Mouse (Mus musculus) left cerebral cortex, postnatal 10 days (tissue): Measurements from ENCODE around the gene Tacc3. TPM values are rescaled to one million over a fixed set of nuclear protein-coding genes. Genes with fewer than 3 reads are reported as not detected.

Experiments
- DNase-seq, 2 experiments: peaks; one replicate each; pipeline ENCODE4 v3.0.0; 2021 to 2022; ENCODE audit warnings: low spot score in 2 of 2, mixed read lengths in 1 of 2; ENCODE audit errors: extremely low spot score in 1 of 2
- intact Hi-C: fragments of 180-260 bp; cut with DNase I; formaldehyde crosslinking; loops from one replicate; pipeline ENCODE4 v1.15.1; 2025
- total RNA-seq, 2 experiments: library from RNA; stranded (reverse); gene quantifications; 2 replicates each; pipeline ENCODE4 v1.2.3; 2021

The Tacc3 gene
- 10 to 100 TPM in 1 of 2 experiments, 1 to 10 TPM in 1; 9.9 to 15.0 TPM for total RNA-seq

- peak; percentile 98 to 99 for DNase-seq
- intact Hi-C loops, result no loop called here
Observed at GRCm38 (mm10) chr5:33657787-33658663, at the start of gene Tacc3, which contains the start of gene Tmem129. Tacc3 (plus strand) TSS chr5:33658128. Tmem129 (minus strand) TSS chr5:33658416.

- no peak for DNase-seq
- intact Hi-C loops, result no loop called here
Observed at GRCm38 (mm10) chr5:33609226-33609625, 48.7 kb upstream of the Tacc3 start.

- DNase-seq, result no peak
- intact Hi-C loops, result no loop called here
Observed at GRCm38 (mm10) chr5:33611795-33612194, 46.1 kb upstream of the Tacc3 start.

DNA sequence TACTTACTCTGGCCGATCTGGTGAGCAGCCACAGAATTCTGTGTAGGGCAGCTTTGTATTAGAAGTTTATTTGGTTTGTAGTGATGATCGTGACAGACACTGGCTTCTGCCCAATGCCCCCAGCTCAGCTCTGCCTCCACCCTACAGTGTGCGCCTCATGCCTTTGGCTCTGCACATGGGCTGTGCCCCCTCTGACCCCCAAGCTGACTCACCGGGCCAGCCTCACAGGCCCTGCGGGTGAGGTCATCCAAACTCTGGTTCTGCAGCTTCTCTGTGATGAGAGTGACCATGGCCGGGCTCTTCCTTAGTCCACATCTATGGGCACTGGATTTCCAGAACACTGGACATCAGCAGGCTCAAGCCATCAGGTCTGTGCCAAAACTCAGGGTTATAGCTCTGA is 43.5 kb upstream of the Tacc3 start:
- no peak for DNase-seq
- intact Hi-C loops, result no loop called here

- intact Hi-C loops, result no loop called here
- no peak for DNase-seq
Observed at GRCm38 (mm10) chr5:33622671-33623070, 35.3 kb upstream of the Tacc3 start.

DNA sequence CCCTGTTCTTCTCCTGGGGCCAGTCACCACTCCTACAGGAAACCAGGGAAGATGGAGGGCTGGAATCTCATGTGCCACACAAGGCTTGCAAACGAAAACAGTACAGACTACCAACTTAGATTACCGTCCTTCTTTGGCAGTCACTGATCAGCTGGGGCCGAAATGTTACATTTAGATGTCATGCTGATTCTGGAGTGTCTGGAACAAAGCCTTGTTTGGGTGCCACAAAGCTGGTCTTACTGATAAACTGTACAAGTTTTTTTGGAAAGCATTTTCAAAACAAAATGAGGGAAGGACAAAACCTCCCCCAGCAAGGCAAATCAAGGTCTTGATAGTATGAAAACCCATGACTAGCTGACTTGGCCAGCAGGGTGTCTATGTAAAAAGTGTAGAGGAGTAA is 34.2 kb upstream of the Tacc3 start:
- DNase-seq, result no peak
- intact Hi-C loops, result no loop called here

GRCm38 (mm10) chr5:33627968-33628367 is 30.0 kb upstream of the Tacc3 start:
- DNase-seq, result no peak
- intact Hi-C loops, result no loop called here

GRCm38 (mm10) chr5:33628820-33629300 is 29.1 kb upstream of the Tacc3 start:
- DNase-seq, result peak in 1 of 2 experiments; percentile 65
- intact Hi-C loops, result no loop called here

DNA sequence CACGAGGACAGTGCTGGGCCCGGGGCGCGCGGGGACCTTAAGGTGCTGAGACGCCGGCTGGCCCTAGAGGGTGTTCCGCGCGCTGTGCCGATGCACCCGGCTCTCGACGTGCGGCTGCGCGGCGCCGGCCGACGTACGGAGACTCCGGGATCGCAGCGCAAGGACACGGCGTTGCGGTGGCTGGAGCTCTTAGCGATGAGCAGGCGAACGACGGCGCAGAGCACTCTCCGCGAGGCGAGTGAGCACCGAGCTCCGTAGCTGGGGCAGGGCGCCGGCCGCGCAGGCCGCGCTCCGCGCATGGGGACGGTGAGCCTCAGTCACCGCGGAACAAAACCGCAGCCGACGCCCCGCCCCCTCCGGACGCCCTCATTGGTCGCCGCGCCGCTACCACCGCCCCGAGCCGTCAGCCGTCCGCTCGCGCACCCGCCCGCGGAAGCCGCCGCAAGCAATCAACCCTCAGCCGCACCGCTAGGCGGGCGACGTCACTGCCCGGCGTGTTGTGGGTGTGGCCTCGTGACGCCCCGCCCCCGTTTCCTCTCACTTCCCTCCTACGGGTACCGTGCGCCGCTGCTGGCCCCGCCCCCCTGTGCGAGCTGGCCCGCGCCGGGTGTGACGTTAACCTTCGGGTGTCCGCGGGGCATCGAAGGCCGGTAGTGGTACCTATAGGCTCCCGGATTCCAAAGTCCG is 28.5 kb upstream of the Tacc3 start, which contains the start of the genes Fam53a and Gm9903:
TSS of gene Fam53a (minus strand) at position 335 of the 687 bp plus-strand sequence.
TSS of gene Gm9903 (plus strand) at position 625 of the 687 bp plus-strand sequence.
- peak; percentile 99 to 100 for DNase-seq
- intact Hi-C loops, result no loop called here

DNA sequence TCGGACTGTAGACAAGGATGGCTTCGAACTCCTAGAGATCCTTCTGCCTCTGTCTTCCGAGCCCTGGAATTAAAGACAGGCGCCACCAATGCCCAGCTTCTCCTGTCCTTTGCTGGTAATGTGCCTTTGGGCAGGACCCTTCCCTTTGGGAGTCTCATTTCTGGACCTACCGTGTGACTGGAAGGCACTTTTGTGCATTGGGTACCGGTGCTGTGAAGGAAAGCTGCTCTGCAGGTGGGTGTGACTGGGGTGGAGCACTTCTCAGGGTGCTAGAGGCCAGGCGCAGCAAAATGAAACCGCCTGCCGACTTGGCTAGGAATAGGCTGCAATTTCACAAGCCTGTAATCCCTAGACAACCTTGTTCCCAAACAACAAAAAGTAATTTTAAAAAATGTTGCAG is 27.9 kb upstream of the Tacc3 start:
- DNase-seq, result peak in 1 of 2 experiments; percentile 41
- intact Hi-C loops, result no loop called here

GRCm38 (mm10) chr5:33630615-33631014 is 27.3 kb upstream of the Tacc3 start:
- intact Hi-C loops, result no loop called here
- no peak for DNase-seq

- DNase-seq, result no peak
- intact Hi-C loops, result no loop called here
Observed at GRCm38 (mm10) chr5:33632526-33632925, 25.4 kb upstream of the Tacc3 start.

- intact Hi-C loops, result no loop called here
- no peak for DNase-seq
Observed at GRCm38 (mm10) chr5:33635361-33635760, 22.6 kb upstream of the Tacc3 start.

DNA sequence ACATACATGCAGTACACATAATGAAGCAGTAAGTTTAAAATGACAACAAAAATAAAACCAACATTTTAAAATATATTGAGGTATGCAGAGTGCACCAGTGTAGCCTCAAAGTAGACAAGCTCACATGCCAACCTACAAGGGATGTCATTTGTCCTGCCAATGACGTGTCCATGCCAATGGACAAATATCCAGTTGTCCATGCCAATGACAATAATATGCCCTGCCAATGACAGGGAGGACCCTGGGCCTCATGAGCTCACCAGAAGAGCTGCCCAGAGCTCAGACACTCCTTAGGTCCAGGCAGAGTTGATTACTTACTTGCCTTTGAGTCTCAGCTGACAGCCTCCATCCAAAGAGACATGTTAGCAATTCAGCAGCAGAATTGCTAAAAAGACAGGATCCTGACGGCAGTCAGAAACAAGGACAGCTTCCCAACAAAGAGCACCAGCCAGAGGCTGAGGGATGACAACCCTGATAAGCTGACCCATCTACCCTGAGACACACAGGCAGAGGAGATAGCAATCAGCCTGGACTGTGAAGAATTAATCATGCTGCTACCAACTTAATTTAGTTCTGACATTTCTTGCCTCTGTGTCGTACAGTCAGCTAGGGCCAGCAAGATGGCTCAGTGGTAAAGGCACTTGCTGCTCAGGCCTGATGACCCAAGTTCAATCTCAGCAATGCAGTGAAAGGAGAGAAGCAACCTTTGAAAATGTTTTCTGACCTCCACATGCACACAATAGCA is 20.1 kb upstream of the Tacc3 start:
- DNase-seq, result no peak
- intact Hi-C loops, result no loop called here

DNA sequence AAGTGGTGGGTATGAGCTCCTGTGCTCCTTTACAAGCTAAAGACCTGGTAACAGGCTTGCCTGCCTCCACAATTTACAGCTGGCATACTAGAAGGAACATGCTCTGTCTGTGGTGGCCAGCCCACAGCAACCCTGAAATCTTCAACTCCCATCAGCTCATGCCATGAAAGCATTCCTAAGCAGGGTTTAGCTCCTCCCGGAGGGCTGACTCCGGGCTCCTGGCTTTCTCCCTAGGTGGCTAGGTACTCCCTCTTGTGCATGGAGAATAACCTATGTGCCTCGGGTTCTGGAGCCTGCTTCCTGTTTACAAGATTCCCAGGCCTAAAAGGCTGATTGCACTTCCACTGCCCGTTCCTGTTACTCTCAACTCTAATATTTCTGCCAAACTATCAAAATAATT is 19.1 kb upstream of the Tacc3 start:
- intact Hi-C loops, result no loop called here

GRCm38 (mm10) chr5:33640652-33641051 is 17.3 kb upstream of the Tacc3 start:
- peak in 1 of 2 experiments; percentile 39 for DNase-seq
- intact Hi-C loops, result no loop called here

More for the DNA sequence above, 19.1 kb upstream of the Tacc3 start:
- no peak for DNase-seq

GRCm38 (mm10) chr5:33651017-33651416 is 6.9 kb upstream of the Tacc3 start:
- intact Hi-C loops, result no loop called here
- no peak for DNase-seq

GRCm38 (mm10) chr5:33651541-33651920 is 6.4 kb upstream of the Tacc3 start:
- intact Hi-C loops, result no loop called here
- no peak for DNase-seq
